Mouse (Mus musculus): ENCODE data around the gene Nr2e3. TPM values are rescaled to one million over a fixed set of nuclear protein-coding genes. Genes with fewer than 3 reads are reported as not detected.

Nr2e3 gene
- polyA plus RNA-seq, 1 experiment = not detected

- TF ChIP-seq GATA1 (IDR thresholded peaks at IDR 0.05; ENCODE audit: low read length) = no peak
These were observed 5.3 kb downstream of the Nr2e3 start for GRCm38 (mm10) chr9:59955199-59955598.

DNA sequence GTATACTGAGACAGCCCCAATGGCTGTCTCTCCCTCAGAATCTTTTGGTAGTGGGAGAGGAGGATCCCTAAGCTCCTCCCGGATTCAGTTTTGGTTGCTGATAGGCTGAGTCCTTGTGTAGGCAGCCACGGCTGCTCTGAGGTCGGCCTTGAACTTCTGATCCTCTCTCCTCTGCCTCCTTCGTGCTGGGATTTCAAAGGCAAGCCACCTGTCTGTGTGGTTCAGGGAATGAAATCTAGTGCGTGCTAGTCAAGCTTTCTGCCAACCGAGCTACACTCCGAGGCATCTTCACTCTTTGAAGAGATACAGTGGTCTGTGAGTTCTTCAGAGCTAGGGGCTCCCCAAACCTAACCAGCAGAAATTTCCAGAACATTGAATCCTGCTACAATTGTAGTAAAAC is 6.9 kb downstream of the Nr2e3 start:
- no peak for TF ChIP-seq GATA1 (IDR thresholded peaks at IDR 0.05; ENCODE audit: low read length)

- TF ChIP-seq GATA1 (IDR thresholded peaks at IDR 0.05; ENCODE audit: low read length) = no peak
These were observed 7.9 kb downstream of the Nr2e3 start for GRCm38 (mm10) chr9:59952515-59953070.

DNA sequence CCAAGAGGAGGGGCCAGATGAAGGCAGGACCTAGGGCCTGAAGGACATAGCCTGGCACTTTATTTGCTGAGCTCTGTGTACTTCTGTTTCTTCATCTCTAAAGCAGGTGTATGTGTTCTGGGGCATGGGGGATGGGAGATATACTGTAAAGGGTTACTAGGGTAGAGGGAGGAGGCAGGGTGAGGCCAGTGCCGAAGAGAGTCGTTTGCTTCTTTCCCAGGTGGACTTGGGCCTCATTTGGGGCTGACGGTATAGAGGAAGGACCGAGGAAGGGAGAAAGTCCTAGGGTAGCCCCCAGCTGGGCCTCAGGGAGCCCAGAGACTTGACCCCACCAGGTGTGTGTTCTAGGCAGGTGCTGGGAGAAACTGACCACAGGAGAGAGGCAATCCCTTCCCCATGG is 8.5 kb downstream of the Nr2e3 start:
- no peak for TF ChIP-seq GATA1 (IDR thresholded peaks at IDR 0.05; ENCODE audit: low read length)

- no peak for TF ChIP-seq GATA1 (IDR thresholded peaks at IDR 0.05; ENCODE audit: low read length)
These were observed 9.3 kb downstream of the Nr2e3 start for GRCm38 (mm10) chr9:59951001-59951750.

GRCm38 (mm10) chr9:59949981-59950380 is 10.5 kb downstream of the Nr2e3 start:
- no peak for TF ChIP-seq GATA1 (IDR thresholded peaks at IDR 0.05; ENCODE audit: low read length)

GRCm38 (mm10) chr9:59949511-59949910 is 10.9 kb downstream of the Nr2e3 start:
- no peak for TF ChIP-seq GATA1 (IDR thresholded peaks at IDR 0.05; ENCODE audit: low read length)

- no peak for TF ChIP-seq GATA1 (IDR thresholded peaks at IDR 0.05; ENCODE audit: low read length)
These were observed 11.7 kb downstream of the Nr2e3 start for GRCm38 (mm10) chr9:59948691-59949250.

GRCm38 (mm10) chr9:59948226-59948625 is 12.2 kb downstream of the Nr2e3 start:
- no peak for TF ChIP-seq GATA1 (IDR thresholded peaks at IDR 0.05; ENCODE audit: low read length)

GRCm38 (mm10) chr9:59947271-59947670 is 13.2 kb downstream of the Nr2e3 start:
- no peak for TF ChIP-seq GATA1 (IDR thresholded peaks at IDR 0.05; ENCODE audit: low read length)

DNA sequence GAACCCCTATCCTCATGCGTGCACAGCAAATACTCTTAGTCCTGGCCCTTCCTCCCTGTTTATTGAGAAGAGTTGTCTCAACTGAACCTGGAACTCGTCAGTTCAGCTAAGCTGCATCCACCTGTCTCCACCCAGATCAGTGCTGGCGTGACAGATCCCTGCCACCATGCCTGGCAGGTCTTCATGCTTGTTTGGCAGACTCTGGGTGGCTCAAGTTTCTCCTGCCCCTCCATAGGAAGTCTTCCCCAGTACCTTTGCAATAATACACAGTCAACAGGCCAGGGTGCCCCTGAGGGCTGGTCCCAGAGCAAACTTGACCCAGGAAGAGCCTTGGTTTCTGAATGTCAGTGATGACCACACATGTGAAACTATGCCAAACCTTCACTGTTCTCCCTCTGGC is 15.2 kb downstream of the Nr2e3 start:
- no peak for TF ChIP-seq GATA1 (IDR thresholded peaks at IDR 0.05; ENCODE audit: low read length)

DNA sequence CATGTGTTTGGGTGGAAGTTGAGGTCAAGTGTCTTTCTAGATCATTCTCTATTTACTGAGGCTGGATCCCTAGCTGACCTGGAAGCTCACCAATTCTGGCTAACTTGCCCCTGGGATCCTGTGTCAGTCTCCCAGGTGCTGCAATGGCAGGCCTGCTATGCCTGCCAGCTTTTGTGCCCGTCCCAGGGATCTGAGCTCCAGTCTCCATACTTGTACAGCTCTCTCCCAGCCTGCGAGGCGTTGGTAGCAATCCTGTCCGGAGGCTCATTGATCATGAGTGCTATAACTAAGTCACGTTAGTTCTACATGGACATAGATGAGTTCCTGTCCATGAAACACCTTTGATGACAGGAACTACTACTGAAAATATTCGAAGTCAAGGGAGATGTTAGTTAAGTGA is 16.6 kb downstream of the Nr2e3 start:
- no peak for TF ChIP-seq GATA1 (IDR thresholded peaks at IDR 0.05; ENCODE audit: low read length)

DNA sequence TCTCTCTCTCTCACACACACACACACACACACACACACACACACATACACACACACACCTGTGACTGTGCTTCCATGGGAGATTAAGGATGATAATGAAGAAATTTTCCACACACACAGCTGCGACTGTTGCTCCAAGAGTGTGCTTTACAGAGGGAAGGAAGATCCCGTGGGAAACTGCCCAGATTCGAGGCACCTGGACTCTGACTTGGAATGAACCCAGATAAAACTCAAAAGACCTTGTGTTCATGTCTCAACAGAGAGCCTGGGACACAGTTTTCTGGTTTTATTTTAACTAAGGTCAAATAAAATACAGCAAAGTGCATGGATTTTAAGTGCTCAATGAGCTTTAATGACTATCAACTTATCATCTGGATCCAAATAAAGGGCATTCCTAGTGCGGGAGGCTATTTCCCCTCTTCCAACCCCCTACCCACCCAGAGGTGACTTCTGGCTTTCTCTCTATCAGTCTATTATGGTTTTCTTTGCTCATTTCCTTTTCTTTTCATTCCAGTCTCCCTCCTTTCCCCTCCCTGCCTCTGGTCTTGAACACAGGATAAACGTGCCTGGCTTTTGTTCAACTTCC is 17.9 kb downstream of the Nr2e3 start:
- no peak for TF ChIP-seq GATA1 (IDR thresholded peaks at IDR 0.05; ENCODE audit: low read length)

GRCm38 (mm10) chr9:59941885-59942350 is 18.5 kb downstream of the Nr2e3 start:
- no peak for TF ChIP-seq GATA1 (IDR thresholded peaks at IDR 0.05; ENCODE audit: low read length)

DNA sequence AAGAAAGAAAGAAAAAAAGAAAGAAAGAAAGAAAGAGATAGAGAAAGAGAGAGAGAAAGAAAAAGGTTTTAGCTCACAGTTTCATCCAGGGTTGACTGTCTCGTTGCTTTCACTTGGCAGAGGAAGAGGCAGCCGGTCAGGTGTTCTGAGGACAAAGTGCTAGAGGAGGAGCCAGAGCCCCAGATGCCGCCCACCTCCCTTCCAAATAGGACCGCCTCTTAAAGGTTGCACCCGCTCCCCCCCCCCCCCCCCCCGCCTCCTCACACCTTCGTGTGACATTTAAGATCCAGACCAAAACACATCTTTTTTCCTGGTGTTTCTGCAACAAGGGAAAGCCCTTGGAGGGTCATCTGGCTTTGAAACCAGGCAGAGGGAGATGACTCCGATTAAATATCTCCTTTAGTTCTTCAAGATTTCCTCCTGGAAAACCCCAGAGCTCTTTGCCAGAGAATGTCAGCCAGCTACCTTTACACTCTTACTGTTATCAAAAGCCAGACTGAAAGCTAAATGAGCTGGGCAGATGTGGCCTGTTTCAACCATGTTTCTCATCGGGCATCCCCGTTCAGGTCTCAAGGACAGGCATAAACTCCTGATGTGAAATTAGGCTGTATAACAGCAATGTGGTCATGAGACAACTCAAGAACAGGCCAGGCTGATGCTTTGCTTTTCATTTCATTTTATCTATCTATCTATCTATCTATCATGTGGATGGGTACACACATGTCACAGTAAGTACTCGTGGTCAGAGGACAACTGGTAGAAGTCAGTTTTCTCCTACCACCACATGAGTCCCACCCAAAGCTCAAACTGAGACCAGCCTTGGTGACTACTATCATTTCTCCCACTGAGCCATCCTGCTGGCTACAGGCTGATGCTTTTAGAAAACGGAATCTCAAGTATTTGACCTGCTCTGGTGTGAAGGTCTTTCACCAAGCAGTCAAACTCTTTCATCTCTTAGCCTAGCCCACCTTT is 19.3 kb downstream of the Nr2e3 start:
- no peak for TF ChIP-seq GATA1 (IDR thresholded peaks at IDR 0.05; ENCODE audit: low read length)
